Mouse (Mus musculus) kidney, embryonic 16.5 days (tissue): ENCODE measurements around the gene Obscn. TPM values are rescaled to one million over a fixed set of nuclear protein-coding genes. Genes with fewer than 3 reads are reported as not detected.

Experiments
- ATAC-seq: fragments of 200-750 bp; cut with Nextera tagmentation; 2 replicates; pipeline ENCODE4 v1.8.0; 2017; ENCODE audit warnings: moderate TSS enrichment; ENCODE audit not compliant: low FRiP score, low TSS enrichment
- H3K27ac ChIP-seq: fragments of 300-500 bp; sonication (generic); 2 replicates; pipeline ENCODE4 v1.5.1; 2014; ENCODE audit warnings: low read length
- H3K27me3 ChIP-seq: fragments of 300-500 bp; sonication (generic); 2 replicates; pipeline ENCODE4 v1.6.1; 2014; ENCODE audit warnings: low read length, control low read depth, mixed read lengths; ENCODE audit not compliant: insufficient read depth
- H3K36me3 ChIP-seq: fragments of 300-500 bp; sonication (generic); 2 replicates; pipeline ENCODE4 v1.6.1; 2014; ENCODE audit warnings: low read length, control low read depth, mixed read lengths; ENCODE audit not compliant: insufficient read depth
- H3K4me1 ChIP-seq: fragments of 300-500 bp; sonication (generic); 2 replicates; pipeline ENCODE4 v1.6.1; 2014; ENCODE audit warnings: low read length, control low read depth, mixed read lengths; ENCODE audit not compliant: insufficient read depth
- H3K4me2 ChIP-seq: fragments of 300-500 bp; sonication (generic); replicated peaks from 2 replicates; pipeline ENCODE4 v1.6.1; 2014; ENCODE audit warnings: low read depth, low read length
- H3K4me3 ChIP-seq: fragments of 300-500 bp; sonication (generic); 2 replicates; pipeline ENCODE4 v1.5.1; 2014; ENCODE audit warnings: mild to moderate bottlenecking, low read length
- H3K9ac ChIP-seq: fragments of 300-500 bp; sonication (generic); replicated peaks from 2 replicates; pipeline ENCODE4 v1.6.1; 2014; ENCODE audit warnings: low read length
- H3K9me3 ChIP-seq: fragments of 300-500 bp; sonication (generic); 2 replicates; pipeline ENCODE4 v1.6.1; 2016; ENCODE audit warnings: low read length, control low read depth
- WGBS: fragments of 180-500 bp; shearing (Covaris S2); extraction: QIAGEN DNeasy Blood & Tissue Kit; methylation state at CpG from one replicate; pipeline ENCODE4 v1.1.7; 2014; 5-methylcytosine and 5-hydroxymethylcytosine counted together
- polyA plus RNA-seq: library from polyadenylated mRNA; unstranded; fragments of >200 nt; fragmentation: Nextera tagmentation; extraction: Ambion mirVana; gene quantifications from 2 replicates; pipeline ENCODE4 v1.2.1, GENCODE M21; 2015

Obscn gene
- polyA plus RNA-seq, 1 experiment from 2014 or later: 0.50 TPM

GRCm38 (mm10) chr11:58994337-58994826 is 141.8 kb downstream of the Obscn start:
- H3K9ac ChIP-seq: peak overlapping the region; percentile 63
- H3K27ac ChIP-seq: no peak overlapping the region
- H3K9me3 ChIP-seq: no peaks in the 10 kb centered on the region
- H3K27me3 ChIP-seq: peaks cover 21% of the 10 kb centered on the region
- H3K4me2 ChIP-seq: peak overlapping the region; percentile 69
- peak; percentile 93 for ATAC-seq
- 2% methylated on average over 33 of the region's 35 CpGs for WGBS
- peaks cover 11% of the 10 kb centered on the region for H3K4me1 ChIP-seq
- peaks cover 10% of the 10 kb centered on the region for H3K36me3 ChIP-seq
- H3K4me3 ChIP-seq: peak overlapping the region; percentile 45

- Histone ChIP-seq H3K36me3 (peaks cover 21% of the 10 kb centered on the region), H3K9me3 (no peaks in the 10 kb centered on the region), H3K4me1 (peaks cover 5% of the 10 kb centered on the region), H3K4me3 (no peak overlapping the region), H3K27ac (no peak overlapping the region), H3K4me2 (no peak overlapping the region), H3K27me3 (peaks cover 21% of the 10 kb centered on the region), H3K9ac (no peak overlapping the region)
- 75% methylated on average over 6 of the region's 6 CpGs for WGBS
- ATAC-seq: no peak
These were observed 143.0 kb downstream of the Obscn start for GRCm38 (mm10) chr11:58993091-58993670.

GRCm38 (mm10) chr11:58991911-58992310 is 144.3 kb downstream of the Obscn start:
- H3K9ac ChIP-seq: no peak overlapping the region
- peaks cover 33% of the 10 kb centered on the region for H3K36me3 ChIP-seq
- H3K4me3 ChIP-seq: no peak overlapping the region
- no peak for ATAC-seq
- WGBS: 77% methylated on average over 3 of the region's 3 CpGs
- H3K27ac ChIP-seq: no peak overlapping the region
- H3K9me3 ChIP-seq: no peaks in the 10 kb centered on the region
- peaks cover 21% of the 10 kb centered on the region for H3K27me3 ChIP-seq
- H3K4me1 ChIP-seq: peaks cover 5% of the 10 kb centered on the region
- H3K4me2 ChIP-seq: no peak overlapping the region

GRCm38 (mm10) chr11:58990794-58991193 is 145.4 kb downstream of the Obscn start:
- peaks cover 18% of the 10 kb centered on the region for H3K27me3 ChIP-seq
- no peak overlapping the region for H3K9ac ChIP-seq
- no peak overlapping the region for H3K27ac ChIP-seq
- peaks cover 44% of the 10 kb centered on the region for H3K36me3 ChIP-seq
- H3K4me2 ChIP-seq: no peak overlapping the region
- WGBS: 83% methylated on average over 9 of the region's 9 CpGs
- no peaks in the 10 kb centered on the region for H3K9me3 ChIP-seq
- peaks cover 5% of the 10 kb centered on the region for H3K4me1 ChIP-seq
- ATAC-seq: no peak
- no peak overlapping the region for H3K4me3 ChIP-seq

GRCm38 (mm10) chr11:58990141-58990540 is 146.1 kb downstream of the Obscn start:
- Histone ChIP-seq H3K4me1 (peaks cover 5% of the 10 kb centered on the region), H3K9me3 (no peaks in the 10 kb centered on the region), H3K27me3 (peaks cover 15% of the 10 kb centered on the region), H3K27ac (no peak overlapping the region), H3K36me3 (peaks cover 50% of the 10 kb centered on the region), H3K4me2 (no peak overlapping the region), H3K4me3 (no peak overlapping the region), H3K9ac (no peak overlapping the region)
- WGBS: 83% methylated on average over 17 of the region's 17 CpGs
- ATAC-seq: no peak

GRCm38 (mm10) chr11:58989166-58989565 is 147.0 kb downstream of the Obscn start:
- no peak overlapping the region for H3K4me2 ChIP-seq
- H3K4me1 ChIP-seq: peaks cover 4% of the 10 kb centered on the region; the same call in 1 of the 2 replicates
- H3K9ac ChIP-seq: no peak overlapping the region
- 92% methylated on average over 4 of the region's 4 CpGs for WGBS
- H3K27me3 ChIP-seq: peaks cover 10% of the 10 kb centered on the region; the same call in 1 of the 2 replicates
- H3K4me3 ChIP-seq: no peak overlapping the region
- no peaks in the 10 kb centered on the region for H3K9me3 ChIP-seq
- no peak for ATAC-seq
- H3K27ac ChIP-seq: no peak overlapping the region
- H3K36me3 ChIP-seq: peaks cover 60% of the 10 kb centered on the region

- H3K9ac ChIP-seq: no peak overlapping the region
- no peak overlapping the region for H3K4me3 ChIP-seq
- peaks cover 76% of the 10 kb centered on the region for H3K36me3 ChIP-seq
- WGBS: 90% methylated on average over 3 of the region's 3 CpGs
- H3K27ac ChIP-seq: no peak overlapping the region
- ATAC-seq: no peak
- no peak overlapping the region for H3K4me2 ChIP-seq
- no peaks in the 10 kb centered on the region for H3K27me3 ChIP-seq
- peaks cover 11% of the 10 kb centered on the region for H3K4me1 ChIP-seq
- H3K9me3 ChIP-seq: no peaks in the 10 kb centered on the region
These were observed 150.8 kb downstream of the Obscn start for GRCm38 (mm10) chr11:58985299-58985917.

- peaks cover 69% of the 10 kb centered on the region for H3K36me3 ChIP-seq
- H3K27me3 ChIP-seq: no peaks in the 10 kb centered on the region
- no peaks in the 10 kb centered on the region for H3K9me3 ChIP-seq
- no peak overlapping the region for H3K9ac ChIP-seq
- H3K4me3 ChIP-seq: no peak overlapping the region
- WGBS: 89% methylated on average over 7 of the region's 7 CpGs
- no peak overlapping the region for H3K27ac ChIP-seq
- no peak for ATAC-seq
- peaks cover 18% of the 10 kb centered on the region for H3K4me1 ChIP-seq
- H3K4me2 ChIP-seq: no peak overlapping the region
These were observed 151.5 kb downstream of the Obscn start for GRCm38 (mm10) chr11:58984657-58985056.

- no peak for ATAC-seq
- WGBS: 85% methylated on average over 6 of the region's 6 CpGs
- H3K36me3 ChIP-seq: peaks cover 62% of the 10 kb centered on the region
- H3K27ac ChIP-seq: no peak overlapping the region
- no peaks in the 10 kb centered on the region for H3K27me3 ChIP-seq
- H3K4me1 ChIP-seq: peaks cover 26% of the 10 kb centered on the region
- no peak overlapping the region for H3K9ac ChIP-seq
- no peak overlapping the region for H3K4me3 ChIP-seq
- no peak overlapping the region for H3K4me2 ChIP-seq
- H3K9me3 ChIP-seq: no peaks in the 10 kb centered on the region
These were observed 152.4 kb downstream of the Obscn start for GRCm38 (mm10) chr11:58983691-58984341.
